8 mouse cellular contexts compared by ENCODE assay signal in the genomic region with DNA sequence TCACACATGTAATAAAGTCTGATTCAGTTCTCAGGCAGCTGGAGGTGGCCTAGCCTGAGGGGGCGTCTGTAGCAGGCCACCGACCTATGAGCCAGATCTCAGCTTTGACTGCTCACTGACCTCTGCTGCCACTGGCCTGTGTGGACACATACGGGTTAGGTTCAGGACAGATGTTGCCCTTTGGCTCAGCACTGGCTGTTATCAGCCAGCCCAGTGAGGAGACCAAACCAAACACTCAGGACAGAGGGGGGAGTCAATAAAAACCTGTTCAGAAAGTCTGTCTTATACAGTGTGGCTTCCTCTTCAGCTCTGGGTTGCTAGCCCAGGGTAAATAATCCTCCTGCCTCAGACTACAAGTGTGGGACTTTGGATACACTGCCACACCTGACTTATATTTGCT. TPM values are rescaled to one million over a fixed set of nuclear protein-coding genes. Genes with fewer than 3 reads are reported as not detected.
DNase-seq lines count a peak whose midpoint lies in the region; ATAC-seq and TF ChIP-seq lines count a peak whose summit lies in the region.

No protein-coding gene starts in this region.

- H3K27me3 ChIP-seq in C2C12 (ENCODE audit: control insufficient read depth, insufficient read depth, insufficient read length) = no peaks in the 10 kb centered on the region
- H3K27me3 ChIP-seq in liver, adult 2 months (ENCODE audit: control insufficient read depth, insufficient read depth, low read length) = no peaks in the 10 kb centered on the region

- peak overlapping the region; percentile 57 for H3K27ac ChIP-seq in liver, adult 2 months (replicated peaks; ENCODE audit: insufficient read depth, low read depth, low read length)

- WGBS in liver, adult 2 months = 3% methylated on average over 3 of the region's 3 CpGs

- H3ac ChIP-seq in C2C12 (ENCODE audit: control insufficient read depth, insufficient read length, low read depth) = peak overlapping the region; percentile 31

- peak; percentile 24 for DNase-seq in gastrocnemius, postnatal 14 days
- DNase-seq in gastrocnemius, adult 8-10 months (ENCODE audit: low spot score in 2 of 2) = no peak
- peak; percentile 98 for DNase-seq in liver, adult 2 months (ENCODE audit: extremely low read depth, low read depth, low spot score)
- no peak for DNase-seq in spleen, postnatal 4 days (ENCODE audit: low spot score in 2 of 2)
- no peak for DNase-seq in urinary bladder, postnatal 25 days (ENCODE audit: low spot score)
- DNase-seq in cerebellum, postnatal 25 days = no peak

- H3K79me2 ChIP-seq in C2C12 (ENCODE audit: control insufficient read depth, insufficient read depth) = no peaks in the 10 kb centered on the region
- H3K79me2 ChIP-seq in liver, adult 2 months (ENCODE audit: control insufficient read depth, insufficient read depth, low read length) = no peaks in the 10 kb centered on the region

- TF ChIP-seq POLR2A in liver, adult 2 months (IDR thresholded peaks at IDR 0.05; ENCODE audit: extremely low read depth, insufficient read depth, low read length) = no peak

- H3K4me3 ChIP-seq in C2C12 (ENCODE audit: insufficient read depth, poor library complexity, severe bottlenecking) = no peak overlapping the region
- no peak overlapping the region for H3K4me3 ChIP-seq in liver, adult 2 months (ENCODE audit: insufficient read depth, low read depth, low read length)

- no peaks in the 10 kb centered on the region for H3K79me3 ChIP-seq in C2C12 (ENCODE audit: low read depth)

- H3K9ac ChIP-seq in liver, adult 2 months (ENCODE audit: low read depth, low read length) = no peak overlapping the region

- peak; percentile 67 for ATAC-seq in erythroblast, adult 5-6 weeks (replicated peaks; ENCODE audit: low FRiP score, poor library complexity, severe bottlenecking)

- H3K4me1 ChIP-seq in liver, adult 2 months (ENCODE audit: control insufficient read depth, insufficient read depth, low read length) = peaks cover 18% of the 10 kb centered on the region

- H3K36me3 ChIP-seq in C2C12 (ENCODE audit: control insufficient read depth, insufficient read depth) = no peaks in the 10 kb centered on the region
- no peaks in the 10 kb centered on the region for H3K36me3 ChIP-seq in liver, adult 2 months (ENCODE audit: control insufficient read depth, insufficient read depth, low read length)

- intact Hi-C loops in gastrocnemius, postnatal 14 days (cut with DNase I; ENCODE audit: low total_unique reads) = no loop called here

- no peak for TF ChIP-seq CTCF in C2C12 (IDR thresholded peaks at IDR 0.05; ENCODE audit: control insufficient read depth, insufficient read depth, insufficient read length)
- no peak for TF ChIP-seq CTCF in liver, adult 2 months (IDR thresholded peaks at IDR 0.05; ENCODE audit: low read depth, low read length)

TF ChIP-seq in C2C12, 6 proteins besides CTCF, POLR2A, EP300 and RAD21:
- TF ChIP-seq MYOG (IDR thresholded peaks at IDR 0.05; ENCODE audit: control insufficient read depth, extremely low read depth, insufficient read length) (no peak), MYOD1 (IDR thresholded peaks at IDR 0.05; ENCODE audit: control insufficient read depth, insufficient read length, low read depth) (peak; percentile 5), USF1 (IDR thresholded peaks at IDR 0.05; ENCODE audit: low read depth) (no peak)

RNA-seq across cellular contexts. Expression of a gene that starts 10.9 kb away (rescaled TPM):
- 10 to 100 TPM; 27.5 to 31.2 TPM for total RNA-seq in gastrocnemius, postnatal 14 days (2021)
- 10 to 100 TPM; 17.9 to 22.2 (median 20.5) TPM for total RNA-seq in gastrocnemius, adult 8-10 months (2022)
- polyA plus RNA-seq in C2C12 (2012; fragmentation: generic; extraction: Trizol) = 13.4 TPM
- total RNA-seq in erythroblast, adult 5-6 weeks (2015; ENCODE audit: low replicate concordance) = 42.2 and 66.3 TPM in 2 replicates
- total RNA-seq in erythroblast, adult 5-6 weeks (2017; ENCODE audit: low replicate concordance) = 20.2 and 23.1 TPM in 2 replicates
- total RNA-seq in liver, adult 2 months (2014; rRNA removed) = 16.7 and 18.2 TPM in 2 replicates
- 7.3 and 7.6 TPM in 2 replicates for polyA plus RNA-seq in liver, adult 2 months (2012; rRNA removed)

RNA-seq across cellular contexts. Expression of a gene that starts 28.1 kb away (rescaled TPM):
- total RNA-seq in gastrocnemius, postnatal 14 days (2021) = under 1 TPM; 0.11 to 0.14 TPM
- not detected for total RNA-seq in gastrocnemius, adult 8-10 months (2022)
- polyA plus RNA-seq in C2C12 (2012; fragmentation: generic; extraction: Trizol) = 10.8 TPM
- not detected in 2 replicates for total RNA-seq in erythroblast, adult 5-6 weeks (2015; ENCODE audit: low replicate concordance)
- not detected in 2 replicates for total RNA-seq in erythroblast, adult 5-6 weeks (2017; ENCODE audit: low replicate concordance)
- total RNA-seq in liver, adult 2 months (2014; rRNA removed) = not detected in 2 replicates
- polyA plus RNA-seq in liver, adult 2 months (2012; rRNA removed) = not detected in 2 replicates

RNA-seq across cellular contexts. Expression of a gene that starts 44.5 kb away (rescaled TPM):
- 1 to 10 TPM; 7.2 to 8.4 TPM for total RNA-seq in gastrocnemius, postnatal 14 days (2021)
- total RNA-seq in gastrocnemius, adult 8-10 months (2022) = 1 to 10 TPM; 5.3 to 7.5 (median 6.8) TPM
- 217 TPM for polyA plus RNA-seq in C2C12 (2012; fragmentation: generic; extraction: Trizol)
- 30.3 and 60.7 TPM in 2 replicates for total RNA-seq in erythroblast, adult 5-6 weeks (2015; ENCODE audit: low replicate concordance)
- total RNA-seq in erythroblast, adult 5-6 weeks (2017; ENCODE audit: low replicate concordance) = 11.7 and 49.7 TPM in 2 replicates
- 4.0 and 8.3 TPM in 2 replicates for total RNA-seq in liver, adult 2 months (2014; rRNA removed)
- polyA plus RNA-seq in liver, adult 2 months (2012; rRNA removed) = 18.9 and 24.0 TPM in 2 replicates

RNA-seq across cellular contexts. Expression of a gene that starts 50.1 kb away (rescaled TPM):
- total RNA-seq in gastrocnemius, postnatal 14 days (2021) = 1 to 10 TPM; 4.5 to 5.0 TPM
- total RNA-seq in gastrocnemius, adult 8-10 months (2022) = 10 to 100 TPM in 3 of 4 experiments, 1 to 10 TPM in 1; 9.9 to 14.2 (median 11.7) TPM
- polyA plus RNA-seq in C2C12 (2012; fragmentation: generic; extraction: Trizol) = 0.07 TPM
- total RNA-seq in erythroblast, adult 5-6 weeks (2015; ENCODE audit: low replicate concordance) = not detected in 2 replicates
- not detected in 2 replicates for total RNA-seq in erythroblast, adult 5-6 weeks (2017; ENCODE audit: low replicate concordance)
- 0.07 and 0.09 TPM in 2 replicates for total RNA-seq in liver, adult 2 months (2014; rRNA removed)
- 0.40 and 0.49 TPM in 2 replicates for polyA plus RNA-seq in liver, adult 2 months (2012; rRNA removed)

Comparison
In these comparisons a context has a peak if more than half of its experiments do, and no peak if none do; other contexts are left out.
1. DNase-seq: peak in gastrocnemius, postnatal 14 days (single experiment) and liver, adult 2 months (single experiment); none in gastrocnemius, adult 8-10 months (0 of 2), spleen, postnatal 4 days (0 of 2), urinary bladder, postnatal 25 days (single experiment) and cerebellum, postnatal 25 days (0 of 2).